Mouse (Mus musculus): ENCODE data around the gene Artn. TPM values are rescaled to one million over a fixed set of nuclear protein-coding genes. Genes with fewer than 3 reads are reported as not detected.

Artn gene
- polyA plus RNA-seq, 1 experiment = 0.27 TPM

DNA sequence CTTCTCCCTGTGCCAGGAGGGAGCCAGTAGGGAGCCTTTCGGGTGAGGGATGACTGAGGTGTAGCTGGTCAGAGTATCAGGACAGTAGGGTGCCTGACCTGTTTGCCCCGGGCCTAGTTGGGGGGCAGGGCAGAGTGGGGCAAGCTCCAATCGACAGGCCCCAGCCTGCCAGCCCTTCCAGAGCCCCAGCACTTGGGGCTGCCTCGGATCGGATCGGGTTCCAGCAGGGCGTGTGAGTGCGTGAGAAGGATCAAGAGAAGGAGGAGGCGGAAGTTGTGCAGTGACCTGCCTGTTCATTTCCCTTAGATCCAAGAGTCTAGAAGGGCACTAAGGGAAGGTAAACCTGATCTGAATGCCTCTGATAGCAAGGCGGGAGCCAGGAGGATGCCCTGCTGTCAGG is 43.4 kb upstream of the Artn start:
- TF ChIP-seq CTCF (IDR thresholded peaks at IDR 0.05; ENCODE audit: borderline replicate concordance, control insufficient read depth, extremely low read depth, insufficient read depth, low read length, poor library complexity) = no peak
- DNase-seq = no peak
- Histone ChIP-seq H3K4me3 (ENCODE audit: control insufficient read depth, insufficient read depth, low read length) (no peak overlapping the region), H3K27ac (ENCODE audit: control insufficient read depth, insufficient read depth, low read length) (no peak overlapping the region), H3K27me3 (ENCODE audit: control insufficient read depth, insufficient read depth, low read length) (no peaks in the 10 kb centered on the region), H3K36me3 (ENCODE audit: control insufficient read depth, insufficient read depth, low read length) (no peaks in the 10 kb centered on the region), H3K4me1 (replicated peaks; ENCODE audit: control insufficient read depth, insufficient read depth, low read length) (no peaks in the 10 kb centered on the region; the same call in 1 of the 2 replicates)
- 86% methylated on average over 10 of the region's 10 CpGs for WGBS

DNA sequence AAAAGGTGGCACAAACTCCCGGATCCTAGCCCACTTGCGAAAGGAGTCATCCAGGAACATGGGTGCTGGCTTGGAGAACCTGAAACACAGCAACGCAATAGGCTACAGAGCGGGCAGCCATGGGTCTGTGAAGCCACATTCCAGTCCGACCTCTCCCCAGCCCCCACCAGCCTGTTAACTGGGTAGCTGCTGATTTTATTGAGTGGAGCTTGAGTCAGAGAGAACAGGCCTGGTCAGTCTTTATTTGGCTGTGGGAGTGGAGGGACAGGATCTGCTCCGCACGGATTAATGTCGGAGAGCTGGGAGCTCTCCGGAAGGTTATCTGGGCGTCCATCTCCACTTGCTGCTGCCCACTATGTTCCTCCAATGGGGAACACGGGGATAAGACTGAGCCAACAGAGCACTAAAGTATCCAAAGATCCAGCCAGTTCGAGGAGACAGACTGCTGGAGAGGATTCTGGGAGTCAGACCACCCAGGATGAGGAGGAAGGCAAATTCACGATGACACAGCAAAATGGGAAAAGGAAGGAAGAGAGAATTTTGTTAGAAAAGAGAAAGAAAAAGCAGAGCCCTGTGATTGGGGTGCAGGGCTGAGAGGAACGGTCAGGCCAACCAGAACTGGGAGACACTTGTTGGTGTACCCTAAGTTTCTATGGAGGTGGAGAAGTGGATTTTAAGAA is 34.9 kb upstream of the Artn start:
- 92% methylated on average over 14 of the region's 14 CpGs for WGBS
- Histone ChIP-seq H3K4me1 (replicated peaks; ENCODE audit: control insufficient read depth, insufficient read depth, low read length) (no peaks in the 10 kb centered on the region), H3K27me3 (ENCODE audit: control insufficient read depth, insufficient read depth, low read length) (no peaks in the 10 kb centered on the region), H3K36me3 (ENCODE audit: control insufficient read depth, insufficient read depth, low read length) (no peaks in the 10 kb centered on the region), H3K27ac (ENCODE audit: control insufficient read depth, insufficient read depth, low read length) (no peak overlapping the region), H3K4me3 (ENCODE audit: control insufficient read depth, insufficient read depth, low read length) (no peak overlapping the region)
- no peak for TF ChIP-seq POLR2A (IDR thresholded peaks at IDR 0.05; ENCODE audit: control insufficient read depth, extremely low read depth, insufficient read depth, low read length, poor library complexity)
- DNase-seq = no peak

DNA sequence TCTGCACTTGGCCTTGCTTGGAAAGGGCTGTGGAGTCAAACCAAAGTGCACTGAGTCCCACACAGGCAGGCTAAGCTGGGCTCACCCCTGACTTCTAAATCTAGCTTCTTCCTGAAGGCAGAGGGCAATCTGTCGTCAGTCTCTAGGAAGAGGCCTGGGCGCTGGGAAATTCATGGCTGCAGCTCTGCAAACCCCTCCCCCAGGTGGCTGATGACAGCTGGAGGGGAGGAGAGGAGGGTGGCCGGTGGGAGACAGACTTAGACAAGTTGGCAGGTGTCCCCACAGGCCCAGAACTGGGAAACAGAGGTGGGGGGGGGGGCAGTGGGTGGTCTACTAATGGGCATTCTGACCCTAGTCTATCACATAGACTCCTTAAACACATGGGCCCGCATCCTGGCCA is 27.9 kb upstream of the Artn start:
- WGBS = 94% methylated on average over 4 of the region's 4 CpGs
- H3K27ac ChIP-seq (ENCODE audit: control insufficient read depth, insufficient read depth, low read length) = no peak overlapping the region
- DNase-seq = no peak
- TF ChIP-seq POLR2A (IDR thresholded peaks at IDR 0.05; ENCODE audit: control insufficient read depth, extremely low read depth, insufficient read depth, low read length, poor library complexity) (no peak), CTCF (IDR thresholded peaks at IDR 0.05; ENCODE audit: borderline replicate concordance, control insufficient read depth, extremely low read depth, insufficient read depth, low read length, poor library complexity) (no peak)
- no peaks in the 10 kb centered on the region for H3K27me3 ChIP-seq (ENCODE audit: control insufficient read depth, insufficient read depth, low read length)
- H3K36me3 ChIP-seq (ENCODE audit: control insufficient read depth, insufficient read depth, low read length) = no peaks in the 10 kb centered on the region
- H3K4me1 ChIP-seq (replicated peaks; ENCODE audit: control insufficient read depth, insufficient read depth, low read length) = no peaks in the 10 kb centered on the region
- no peak overlapping the region for H3K4me3 ChIP-seq (ENCODE audit: control insufficient read depth, insufficient read depth, low read length)

DNA sequence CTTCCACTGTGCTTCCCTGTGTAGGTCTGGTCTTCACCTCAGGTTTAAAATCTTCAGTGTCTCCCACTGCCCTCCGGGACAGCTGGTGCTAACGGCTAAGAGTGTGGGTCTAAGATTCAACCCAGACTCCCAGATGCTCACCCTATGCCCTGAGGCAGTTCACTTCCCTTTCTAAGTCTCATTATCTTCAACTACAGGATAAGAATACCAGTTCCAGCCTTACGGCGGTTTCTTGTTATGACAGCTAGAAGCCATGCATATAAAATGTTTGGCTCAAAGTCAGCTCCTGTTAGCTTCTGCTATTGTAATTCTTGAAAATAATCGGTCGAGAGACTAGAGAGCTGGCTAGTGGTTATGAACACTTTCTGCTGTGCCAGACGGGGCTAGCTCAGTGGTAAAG is 17.9 kb upstream of the Artn start:
- Histone ChIP-seq H3K4me3 (ENCODE audit: control insufficient read depth, insufficient read depth, low read length) (no peak overlapping the region), H3K36me3 (ENCODE audit: control insufficient read depth, insufficient read depth, low read length) (no peaks in the 10 kb centered on the region), H3K4me1 (replicated peaks; ENCODE audit: control insufficient read depth, insufficient read depth, low read length) (no peaks in the 10 kb centered on the region), H3K27me3 (ENCODE audit: control insufficient read depth, insufficient read depth, low read length) (no peaks in the 10 kb centered on the region), H3K27ac (ENCODE audit: control insufficient read depth, insufficient read depth, low read length) (no peak overlapping the region)
- 95% methylated on average over 7 of the region's 7 CpGs for WGBS
- no peak for DNase-seq
- TF ChIP-seq POLR2A (IDR thresholded peaks at IDR 0.05; ENCODE audit: control insufficient read depth, extremely low read depth, insufficient read depth, low read length, poor library complexity) (no peak), CTCF (IDR thresholded peaks at IDR 0.05; ENCODE audit: borderline replicate concordance, control insufficient read depth, extremely low read depth, insufficient read depth, low read length, poor library complexity) (no peak)

DNA sequence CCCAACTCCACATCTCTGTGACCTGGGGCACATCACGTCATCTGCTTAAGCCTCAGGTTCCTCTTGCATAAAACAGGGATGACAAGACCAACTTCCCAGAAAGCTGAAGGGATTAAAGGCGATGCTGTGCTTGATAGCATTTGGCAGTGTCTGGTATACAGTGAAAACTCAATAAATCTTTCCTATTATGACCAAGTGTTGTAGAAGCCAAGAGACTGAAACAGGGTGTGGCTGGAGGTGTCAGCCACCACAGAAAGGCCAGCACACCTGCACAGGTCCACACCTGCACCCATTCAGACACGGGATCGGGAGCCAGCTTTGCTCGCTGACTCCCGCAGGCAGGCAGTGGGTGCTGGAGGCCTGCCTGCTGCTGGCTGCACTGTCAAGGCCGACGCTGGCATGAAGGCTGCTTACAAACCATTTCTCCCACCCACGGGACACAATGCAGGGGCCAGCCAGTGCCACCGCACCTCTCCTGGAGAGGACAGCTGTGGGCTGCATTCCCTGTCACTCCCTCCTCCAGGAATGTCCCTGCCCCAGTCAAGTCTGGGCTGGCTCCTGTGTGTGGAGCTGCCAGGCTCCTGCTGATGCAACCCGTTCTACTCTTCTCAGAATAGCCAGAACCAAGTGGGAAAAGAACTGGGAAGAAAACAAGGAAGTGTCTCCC is 17.2 kb upstream of the Artn start:
- DNase-seq = no peak
- Histone ChIP-seq H3K4me1 (replicated peaks; ENCODE audit: control insufficient read depth, insufficient read depth, low read length) (no peaks in the 10 kb centered on the region), H3K36me3 (ENCODE audit: control insufficient read depth, insufficient read depth, low read length) (no peaks in the 10 kb centered on the region), H3K4me3 (ENCODE audit: control insufficient read depth, insufficient read depth, low read length) (no peak overlapping the region), H3K27ac (ENCODE audit: control insufficient read depth, insufficient read depth, low read length) (no peak overlapping the region), H3K27me3 (ENCODE audit: control insufficient read depth, insufficient read depth, low read length) (no peaks in the 10 kb centered on the region)
- TF ChIP-seq POLR2A (IDR thresholded peaks at IDR 0.05; ENCODE audit: control insufficient read depth, extremely low read depth, insufficient read depth, low read length, poor library complexity) (no peak), CTCF (IDR thresholded peaks at IDR 0.05; ENCODE audit: borderline replicate concordance, control insufficient read depth, extremely low read depth, insufficient read depth, low read length, poor library complexity) (no peak)
- WGBS = 93% methylated on average over 11 of the region's 11 CpGs

DNA sequence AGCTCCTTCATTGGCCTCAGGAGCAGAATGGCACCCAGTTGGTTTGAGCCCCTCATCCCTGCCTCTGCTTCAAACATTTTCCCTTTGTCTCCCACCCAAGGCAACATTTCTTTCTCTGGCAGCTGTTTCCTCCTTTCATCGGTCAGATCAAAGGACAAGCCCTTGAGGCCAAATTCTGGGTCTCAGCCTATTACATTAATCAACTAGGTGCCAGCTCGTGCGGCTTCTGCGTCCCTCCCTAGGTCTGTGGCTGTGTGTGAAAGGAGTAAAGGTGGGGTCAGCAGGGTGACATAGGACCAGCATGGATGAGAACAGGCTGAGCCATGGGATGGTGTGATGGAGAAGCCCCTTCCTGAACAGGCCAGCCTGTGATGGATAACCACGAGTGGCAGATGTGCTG is 13.8 kb upstream of the Artn start:
- Histone ChIP-seq H3K27me3 (ENCODE audit: control insufficient read depth, insufficient read depth, low read length) (no peaks in the 10 kb centered on the region), H3K4me3 (ENCODE audit: control insufficient read depth, insufficient read depth, low read length) (no peak overlapping the region), H3K36me3 (ENCODE audit: control insufficient read depth, insufficient read depth, low read length) (no peaks in the 10 kb centered on the region), H3K27ac (ENCODE audit: control insufficient read depth, insufficient read depth, low read length) (no peak overlapping the region), H3K4me1 (replicated peaks; ENCODE audit: control insufficient read depth, insufficient read depth, low read length) (no peaks in the 10 kb centered on the region)
- DNase-seq = no peak
- 86% methylated on average over 5 of the region's 5 CpGs for WGBS
- TF ChIP-seq POLR2A (IDR thresholded peaks at IDR 0.05; ENCODE audit: control insufficient read depth, extremely low read depth, insufficient read depth, low read length, poor library complexity) = no peak

DNA sequence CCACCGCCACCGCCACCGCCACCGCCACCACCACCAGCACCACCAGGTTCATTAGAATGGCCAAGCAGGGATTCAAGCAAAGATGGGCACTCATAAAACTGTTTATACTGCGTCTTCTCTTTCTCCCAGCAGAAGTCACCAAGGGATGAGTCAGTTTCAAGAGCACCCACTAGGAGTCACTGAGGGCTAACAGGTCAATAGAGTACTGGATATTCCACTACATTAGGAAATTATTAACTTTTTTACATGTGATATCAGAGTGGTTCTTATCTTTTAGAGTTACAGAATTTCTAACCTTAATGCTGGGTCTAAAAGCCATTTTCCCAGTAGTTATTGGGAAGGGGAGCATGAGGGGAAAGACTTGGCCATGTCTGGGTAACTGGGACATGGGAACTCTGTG is 7.4 kb upstream of the Artn start:
- Histone ChIP-seq H3K27ac (ENCODE audit: control insufficient read depth, insufficient read depth, low read length) (no peak overlapping the region), H3K4me1 (replicated peaks; ENCODE audit: control insufficient read depth, insufficient read depth, low read length) (no peaks in the 10 kb centered on the region), H3K4me3 (ENCODE audit: control insufficient read depth, insufficient read depth, low read length) (no peak overlapping the region), H3K36me3 (ENCODE audit: control insufficient read depth, insufficient read depth, low read length) (no peaks in the 10 kb centered on the region), H3K27me3 (ENCODE audit: control insufficient read depth, insufficient read depth, low read length) (no peaks in the 10 kb centered on the region)
- WGBS = 98% methylated on average over 5 of the region's 5 CpGs
- no peak for TF ChIP-seq CTCF (IDR thresholded peaks at IDR 0.05; ENCODE audit: borderline replicate concordance, control insufficient read depth, extremely low read depth, insufficient read depth, low read length, poor library complexity)
- no peak for TF ChIP-seq POLR2A (IDR thresholded peaks at IDR 0.05; ENCODE audit: control insufficient read depth, extremely low read depth, insufficient read depth, low read length, poor library complexity)
- no peak for DNase-seq

All from thymus, adult 2 months (tissue).